Mouse (Mus musculus) stomach, embryonic 15.5 days (tissue): ENCODE data around the gene Tmem192. TPM values are rescaled to one million over a fixed set of nuclear protein-coding genes. Genes with fewer than 3 reads are reported as not detected.
"Not testable (repeated sequence)": the region's sequence is repeated elsewhere in the genome, so short reads cannot be mapped to it uniquely, and the experiment has no call there.

Source experiments
- ATAC-seq: fragments of 200-750 bp; cut with Nextera tagmentation; 2 replicates; pipeline ENCODE4 v1.8.0; 2017; ENCODE audit warnings: low read depth, moderate number of reproducible peaks, moderate TSS enrichment; ENCODE audit not compliant: insufficient read depth, low FRiP score
- H3K27ac ChIP-seq: fragments of 300-500 bp; sonication (generic); 2 replicates; pipeline ENCODE4 v1.5.1; 2015; ENCODE audit warnings: mild to moderate bottlenecking, inconsistent platforms
- H3K27me3 ChIP-seq: fragments of 300-500 bp; sonication (generic); replicated peaks from 2 replicates; pipeline ENCODE4 v1.6.1; 2015; ENCODE audit warnings: inconsistent platforms
- H3K36me3 ChIP-seq: fragments of 300-500 bp; sonication (generic); 2 replicates; pipeline ENCODE4 v1.6.1; 2015; ENCODE audit warnings: inconsistent platforms
- H3K4me1 ChIP-seq: fragments of 300-500 bp; sonication (generic); 2 replicates; pipeline ENCODE4 v1.6.1; 2015; ENCODE audit warnings: inconsistent platforms
- H3K4me2 ChIP-seq: fragments of 300-500 bp; sonication (generic); 2 replicates; pipeline ENCODE4 v1.6.1; 2015; ENCODE audit warnings: mild to moderate bottlenecking, inconsistent platforms
- H3K4me3 ChIP-seq: fragments of 300-500 bp; sonication (generic); replicated peaks from 2 replicates; pipeline ENCODE4 v1.5.1; 2015; ENCODE audit warnings: inconsistent platforms
- H3K9ac ChIP-seq: fragments of 300-500 bp; sonication (generic); 2 replicates; pipeline ENCODE4 v1.6.1; 2015; ENCODE audit warnings: inconsistent platforms
- H3K9me3 ChIP-seq: fragments of 300-500 bp; sonication (generic); 2 replicates; pipeline ENCODE4 v1.6.1; 2016; ENCODE audit warnings: inconsistent platforms
- WGBS: fragments of 180-500 bp; shearing (Covaris S2); methylation state at CpG from one replicate; pipeline ENCODE4 v1.1.7; 2015; 5-methylcytosine and 5-hydroxymethylcytosine counted together
- polyA plus RNA-seq: library from polyadenylated mRNA; unstranded; fragments of >200 nt; fragmentation: Nextera tagmentation; extraction: Ambion mirVana; gene quantifications from 2 replicates; pipeline ENCODE4 v1.2.1, GENCODE M21; 2015

Tmem192 gene
- polyA plus RNA-seq, 1 experiment from 2014 or later, result 32.1 TPM

DNA sequence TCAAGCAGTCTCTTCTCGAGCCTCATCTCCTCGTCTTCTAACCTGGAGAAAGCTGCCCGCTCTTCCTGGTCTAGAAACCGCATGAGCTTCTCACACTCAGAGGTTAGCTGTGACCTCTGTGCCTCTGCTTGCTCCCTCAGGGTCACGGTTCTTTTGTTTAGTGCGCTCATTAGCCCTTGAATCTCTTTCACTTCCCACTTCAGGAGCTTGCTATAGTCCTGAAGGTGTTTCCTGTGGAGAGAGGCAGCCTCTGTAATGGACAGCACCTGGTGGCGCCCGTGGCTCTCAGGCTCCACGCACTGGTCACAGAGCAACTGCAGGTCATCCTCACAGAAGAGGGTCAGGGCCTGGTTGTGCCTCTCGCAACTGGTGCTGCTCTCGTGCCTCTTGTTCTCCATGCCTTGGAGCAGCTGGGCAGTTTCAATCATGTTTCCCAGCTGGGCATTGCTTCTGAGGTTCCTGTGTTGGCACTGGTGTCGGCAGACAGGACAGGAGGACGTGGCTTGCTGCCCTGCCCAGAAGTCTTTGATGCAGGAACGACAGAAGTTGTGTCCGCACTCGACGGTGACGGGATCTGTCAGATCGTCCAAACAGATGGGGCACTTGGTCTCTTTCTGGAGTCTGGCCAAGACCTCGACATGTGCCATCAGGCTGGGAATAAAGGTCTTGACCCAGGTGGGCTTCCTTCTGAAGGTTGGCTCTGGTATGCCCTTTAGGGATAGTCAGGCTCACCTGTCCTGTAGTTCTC is 36.3 kb downstream of the Tmem192 start:
- Histone ChIP-seq H3K27me3 (no peaks in the 10 kb centered on the region), H3K4me2 (no peak overlapping the region), H3K9ac (no peak overlapping the region), H3K4me1 (no peaks in the 10 kb centered on the region), H3K27ac (no peak overlapping the region), H3K4me3 (no peak overlapping the region), H3K36me3 (no peaks in the 10 kb centered on the region), H3K9me3 (no peaks in the 10 kb centered on the region)
- no peak for ATAC-seq
- 66% methylated on average over 20 of the region's 20 CpGs for WGBS

GRCm38 (mm10) chr8:64987731-64988130 is 40.7 kb downstream of the Tmem192 start, which contains the start of gene Trim75:
Gene Trim75, minus strand, starts transcription at chr8:64987831.
- 83% methylated on average over 4 of the region's 4 CpGs for WGBS
- no peak for ATAC-seq

DNA sequence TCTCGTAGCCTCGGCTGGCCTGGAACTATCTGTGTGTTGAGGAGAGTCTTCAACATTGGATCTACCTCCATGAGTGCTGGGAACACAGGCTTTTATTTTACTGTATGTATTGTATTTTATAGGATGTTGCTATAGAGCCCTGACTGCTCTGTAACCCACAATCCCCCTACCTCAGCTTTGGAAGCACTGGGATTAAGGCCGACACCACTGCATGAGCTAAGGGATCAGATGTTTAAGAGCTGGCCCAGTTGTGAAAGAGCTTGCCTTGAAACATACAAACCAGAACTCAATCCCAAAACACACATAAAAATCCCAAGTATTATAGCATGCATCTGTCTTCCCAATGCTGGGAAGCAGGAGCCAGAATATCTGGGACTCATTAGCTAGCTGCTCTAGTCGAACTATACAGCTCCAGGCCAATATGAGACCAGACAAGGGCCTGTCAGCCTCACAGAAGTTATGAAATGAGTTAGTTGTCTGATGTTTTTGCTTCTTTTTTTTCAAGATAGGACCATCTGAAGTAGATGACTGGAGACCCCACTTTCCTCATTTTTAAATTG is 51.9 kb downstream of the Tmem192 start:
- Histone ChIP-seq H3K36me3 (no peaks in the 10 kb centered on the region), H3K4me3 (no peak overlapping the region), H3K27ac (no peak overlapping the region), H3K9ac (no peak overlapping the region), H3K4me1 (no peaks in the 10 kb centered on the region), H3K27me3 (no peaks in the 10 kb centered on the region), H3K9me3 (no peaks in the 10 kb centered on the region), H3K4me2 (no peak overlapping the region)
- no peak for ATAC-seq
- WGBS, result 83% methylated on average over 4 of the region's 4 CpGs

More at GRCm38 (mm10) chr8:64987731-64988130, 40.7 kb downstream of the Tmem192 start, which contains the start of gene Trim75:
- Histone ChIP-seq H3K4me1 (no peaks in the 10 kb centered on the region), H3K27ac (no peak within 1 kb of the TSS), H3K9ac (no peak within 1 kb of the TSS), H3K4me2 (no peak within 1 kb of the TSS), H3K4me3 (no peak within 1 kb of the TSS), H3K9me3 (no peaks in the 10 kb centered on the region), H3K36me3 (no peaks in the 10 kb centered on the region), H3K27me3 (no peaks in the 10 kb centered on the region)

DNA sequence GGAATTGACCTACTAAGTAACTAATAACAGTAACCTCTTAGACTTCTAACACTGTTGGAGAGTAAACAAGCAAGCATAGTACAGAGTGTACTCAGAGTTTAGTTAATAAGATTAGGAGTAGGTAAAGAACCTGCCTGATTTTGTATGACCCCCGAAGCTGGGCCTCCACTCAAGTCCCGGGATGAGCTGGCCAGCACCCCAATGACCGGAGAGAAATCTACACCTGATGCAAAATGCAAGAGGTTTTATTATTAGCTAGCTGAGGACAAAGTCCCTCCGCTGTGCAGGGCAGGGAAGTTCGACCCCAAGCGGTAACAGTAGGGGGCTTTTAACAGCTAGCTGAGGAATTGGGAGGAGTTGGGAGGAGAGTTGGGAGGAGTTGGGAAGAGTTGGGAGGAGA is 60.6 kb downstream of the Tmem192 start:
- not testable (repeated sequence) for ATAC-seq, H3K27ac ChIP-seq, H3K36me3 ChIP-seq, H3K9me3 ChIP-seq, H3K4me2 ChIP-seq, H3K27me3 ChIP-seq, H3K9ac ChIP-seq, H3K4me1 ChIP-seq, H3K4me3 ChIP-seq
- WGBS, result 80% methylated on average over 6 of the region's 6 CpGs

GRCm38 (mm10) chr8:65018423-65018822 is 71.4 kb downstream of the Tmem192 start, which contains the start of the genes Trim61 and Trim60:
Gene Trim61, minus strand, starts transcription at chr8:65018523.
Gene Trim60, minus strand, starts transcription at chr8:65018584.
- no peak for ATAC-seq

More at GRCm38 (mm10) chr8:65018423-65018822, 71.4 kb downstream of the Tmem192 start, which contains the start of the genes Trim61 and Trim60:
- H3K4me3 ChIP-seq, result no peak within 1 kb of the TSS
- 86% methylated on average over 8 of the region's 8 CpGs for WGBS
- H3K36me3 ChIP-seq, result no peaks in the 10 kb centered on the region
- H3K27me3 ChIP-seq, result no peaks in the 10 kb centered on the region
- H3K9me3 ChIP-seq, result no peaks in the 10 kb centered on the region
- H3K4me1 ChIP-seq, result no peaks in the 10 kb centered on the region
- no peak within 1 kb of the TSS for H3K27ac ChIP-seq
- H3K4me2 ChIP-seq, result no peak within 1 kb of the TSS
- H3K9ac ChIP-seq, result no peak within 1 kb of the TSS

Other genes starting within 250 kb of the Tmem192 start
- gene Msmo1, start 213.4 kb upstream of the Tmem192 start, polyA plus RNA-seq, result 131 and 143 TPM in 2 replicates
- gene Klhl2, start 97.2 kb upstream of the Tmem192 start, polyA plus RNA-seq, result 18.4 and 19.5 TPM in 2 replicates
- not detected in 2 replicates for gene Trim75, start 40.6 kb downstream of the Tmem192 start, polyA plus RNA-seq
- not detected in 2 replicates for gene Trim61, start 71.3 kb downstream of the Tmem192 start, polyA plus RNA-seq
- not detected in 2 replicates for gene Trim60, start 71.4 kb downstream of the Tmem192 start, polyA plus RNA-seq
- gene Apela, start 90.2 kb downstream of the Tmem192 start, polyA plus RNA-seq, result 4.0 and 4.4 TPM in 2 replicates
- gene Gm10663, start 127.8 kb downstream of the Tmem192 start, polyA plus RNA-seq, result not detected in 2 replicates
- gene BC030870, start 182.4 kb downstream of the Tmem192 start, polyA plus RNA-seq, result 9.8 and 12.5 TPM in 2 replicates